Comparison of ENCODE assay signal across 17 mouse cellular contexts in the genomic region with DNA sequence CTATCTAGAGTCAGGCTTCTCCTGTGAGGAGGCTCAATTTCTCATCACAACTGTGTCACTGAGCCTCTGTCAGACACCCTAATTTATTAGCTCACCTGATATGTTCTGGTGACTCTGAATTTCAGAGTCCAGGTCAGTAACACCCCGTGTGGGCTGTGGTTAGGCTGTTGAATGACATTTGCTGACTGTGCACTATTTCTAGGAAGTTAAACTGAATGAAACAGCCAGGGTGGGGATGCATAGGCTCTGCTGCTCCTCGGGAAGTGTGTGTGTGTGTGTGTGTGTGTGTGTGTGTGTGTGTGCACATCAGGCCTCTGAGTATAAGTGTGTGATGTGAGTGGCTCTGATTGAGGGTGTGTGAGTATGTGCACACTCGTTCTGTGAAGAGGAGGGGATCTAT. TPM values are rescaled to one million over a fixed set of nuclear protein-coding genes. Genes with fewer than 3 reads are reported as not detected.
DNase-seq lines count a peak whose midpoint lies in the region; ATAC-seq and TF ChIP-seq lines count a peak whose summit lies in the region.
"Had no signal": no experiment of that assay in that cellular context is flagged by ENCODE, and none has a peak within 500 bp of the region (broad histone marks: within the 10 kb centered on the region; RNA-seq: fewer than 3 reads in every experiment).

No protein-coding gene starts in this region.

- H3K27me3 ChIP-seq in kidney, embryonic 16.5 days (ENCODE audit: insufficient read depth, low read length): no peaks in the 10 kb centered on the region
- H3K27me3 ChIP-seq in myocyte (ENCODE audit: control insufficient read depth, insufficient read depth, insufficient read length): peaks cover 11% of the 10 kb centered on the region
- H3K27me3 ChIP-seq: embryonic facial prominence, embryonic 13.5 days; forebrain, embryonic 12.5 days; heart, embryonic 13.5 days had no signal

- 24% methylated on average over 3 of the region's 3 CpGs for WGBS in kidney, embryonic 16.5 days

- no peak overlapping the region for H3K4me3 ChIP-seq in kidney, embryonic 16.5 days (ENCODE audit: low read length)
- H3K4me3 ChIP-seq in ES-E14 (ENCODE audit: insufficient read depth in 1 of 2, low read depth in 1 of 2, low read length in 2 of 2, poor library complexity in 1 of 2, severe bottlenecking in 1 of 2) (no peak overlapping the region), myocyte (no peak overlapping the region)
- H3K4me3 ChIP-seq: embryonic facial prominence, embryonic 13.5 days; forebrain, embryonic 12.5 days; heart, embryonic 13.5 days; hindbrain, embryonic 12.5 days; liver, embryonic 13.5 days had no signal

- in situ Hi-C loops in ES-E14 (cut with MboI; ENCODE audit: low sequenced_read_pairs in 2 of 2, unreplicated experiment in 2 of 2): no loop called here

- H3ac ChIP-seq in myocyte (ENCODE audit: control insufficient read depth, insufficient read length): no peak overlapping the region

- no peaks in the 10 kb centered on the region for H3K9me3 ChIP-seq in kidney, embryonic 16.5 days (ENCODE audit: low read length)
- no peaks in the 10 kb centered on the region for H3K9me3 ChIP-seq in ES-E14 (ENCODE audit: control insufficient read depth, insufficient read depth, low read depth, low read length)
- H3K9me3 ChIP-seq: embryonic facial prominence, embryonic 13.5 days; forebrain, embryonic 12.5 days; heart, embryonic 13.5 days; hindbrain, embryonic 12.5 days; liver, embryonic 13.5 days had no signal

- no peak overlapping the region for H3K4me2 ChIP-seq in kidney, embryonic 16.5 days (replicated peaks; ENCODE audit: low read depth, low read length)
- H3K4me2 ChIP-seq in myocyte (ENCODE audit: low read depth): peak overlapping the region; percentile 58
- H3K4me2 ChIP-seq: embryonic facial prominence, embryonic 13.5 days; forebrain, embryonic 12.5 days; heart, embryonic 13.5 days; hindbrain, embryonic 12.5 days; liver, embryonic 13.5 days had no signal

- no peak overlapping the region for H3K9ac ChIP-seq in kidney, embryonic 16.5 days (replicated peaks; ENCODE audit: low read length)
- no peak overlapping the region for H3K9ac ChIP-seq in ES-E14 (ENCODE audit: insufficient read depth, low read depth, low read length, poor library complexity, severe bottlenecking)
- H3K9ac ChIP-seq: embryonic facial prominence, embryonic 13.5 days; forebrain, embryonic 12.5 days; heart, embryonic 13.5 days; hindbrain, embryonic 12.5 days; liver, embryonic 13.5 days had no signal

- H3K36me3 ChIP-seq in kidney, embryonic 16.5 days (ENCODE audit: insufficient read depth, low read length): no peaks in the 10 kb centered on the region
- H3K36me3 ChIP-seq in ES-E14 (ENCODE audit: control insufficient read depth, insufficient read depth, low read length, poor library complexity, severe bottlenecking) (no peaks in the 10 kb centered on the region), myocyte (ENCODE audit: control insufficient read depth, insufficient read depth) (no peaks in the 10 kb centered on the region)
- H3K36me3 ChIP-seq: embryonic facial prominence, embryonic 13.5 days; forebrain, embryonic 12.5 days; heart, embryonic 13.5 days; hindbrain, embryonic 12.5 days; liver, embryonic 13.5 days had no signal

- H3K79me2 ChIP-seq in myocyte (ENCODE audit: control insufficient read depth, insufficient read depth): no peaks in the 10 kb centered on the region

- intact Hi-C loops in gastrocnemius, postnatal 36 days (cut with DNase I): no loop called here

- DNase-seq in kidney, postnatal 14 days: no peak
- DNase-seq in ES-E14 (ENCODE audit: low read depth, low spot score): no peak
- DNase-seq in adrenal gland, postnatal 14 days: no peak
- no peak for DNase-seq in gastrocnemius, postnatal 36 days
- DNase-seq: adrenal gland, postnatal 36 days; cerebellum, postnatal 14 days; layer of hippocampus, adult 9-11 months; liver, embryonic 13.5 days had no signal

- H3K27ac ChIP-seq in kidney, embryonic 16.5 days (ENCODE audit: low read length): no peak overlapping the region
- H3K27ac ChIP-seq in ES-E14 (ENCODE audit: insufficient read depth, low read depth, low read length, poor library complexity, severe bottlenecking): no peak overlapping the region
- H3K27ac ChIP-seq: embryonic facial prominence, embryonic 13.5 days; forebrain, embryonic 12.5 days; hindbrain, embryonic 12.5 days; kidney, postnatal 0 days; liver, embryonic 13.5 days; macrophage had no signal

- peak; percentile 35; the same call in 1 of the 2 replicates for ATAC-seq in kidney, embryonic 16.5 days (ENCODE audit: low FRiP score, low TSS enrichment)
- ATAC-seq in hematopoietic stem cell, adult 5-6 weeks (replicated peaks in 1 of 2; ENCODE audit: insufficient read depth in 1 of 2, low FRiP score in 2 of 2, low TSS enrichment in 1 of 2, low read depth in 1 of 2, poor library complexity in 2 of 2, severe bottlenecking in 2 of 2): peak; percentile 51 to 61

- H3K4me1 ChIP-seq in kidney, embryonic 16.5 days (ENCODE audit: insufficient read depth, low read length): peaks cover 7% of the 10 kb centered on the region; the same call in 1 of the 2 replicates
- H3K4me1 ChIP-seq in ES-E14 (ENCODE audit: control insufficient read depth in 2 of 2, insufficient read depth in 2 of 2, low read length in 2 of 2, poor library complexity in 1 of 2): no peaks in the 10 kb centered on the region; a peak in 1 of 4 replicates
- H3K4me1 ChIP-seq: forebrain, embryonic 12.5 days; heart, embryonic 13.5 days; liver, embryonic 13.5 days had no signal

- no peak for TF ChIP-seq POLR2A in myocyte (IDR thresholded peaks at IDR 0.05; ENCODE audit: insufficient read length, low read depth)

TF ChIP-seq in ES-E14, 5 proteins besides CTCF, POLR2A, EP300 and RAD21:
- peak; percentile 91 for TF ChIP-seq MAFK (IDR thresholded peaks at IDR 0.05; ENCODE audit: insufficient read depth, low read depth, low read length)
- TF ChIP-seq ZC3H11A (IDR thresholded peaks at IDR 0.05; ENCODE audit: borderline replicate concordance, low read depth, low read length): no peak
- no peak for TF ChIP-seq ZNF384 (IDR thresholded peaks at IDR 0.05; ENCODE audit: low read depth, low read length)
TF ChIP-seq in ES-E14: peak in this region for 1.

TF ChIP-seq in myocyte, 11 proteins besides CTCF, POLR2A, EP300 and RAD21:
- TF ChIP-seq MAX (IDR thresholded peaks at IDR 0.05; ENCODE audit: low read depth): no peak
- TF ChIP-seq REST (IDR thresholded peaks at IDR 0.05; ENCODE audit: insufficient read depth, insufficient read length): no peak
- TF ChIP-seq SRF (IDR thresholded peaks at IDR 0.05; ENCODE audit: control insufficient read depth, insufficient read length, low read depth): no peak
- TF ChIP-seq MYOD1 (IDR thresholded peaks at IDR 0.05; ENCODE audit: control insufficient read depth in 1 of 3, insufficient read length in 2 of 3, low read depth in 2 of 3): no peak
- no peak for TF ChIP-seq TCF12 (IDR thresholded peaks at IDR 0.05; ENCODE audit: insufficient read depth, poor library complexity, severe bottlenecking)
- TF ChIP-seq MYOG (IDR thresholded peaks at IDR 0.05; ENCODE audit: control insufficient read depth in 1 of 3, insufficient read depth in 1 of 3, insufficient read length in 2 of 3, low read depth in 2 of 3): no peak
- no peak for TF ChIP-seq CEBPB (IDR thresholded peaks at IDR 0.05; ENCODE audit: insufficient read depth, poor library complexity, severe bottlenecking)
TF ChIP-seq in myocyte: peak in this region for 0.

RNA-seq across cellular contexts. Expression of a gene that starts 8.6 kb away (rescaled TPM):
- 10.0 and 10.3 TPM in 2 replicates for polyA plus RNA-seq in kidney, embryonic 16.5 days (2015; fragmentation: Nextera tagmentation; extraction: Ambion mirVana)
- 25.6 and 28.2 TPM in 2 replicates for total RNA-seq in ES-E14 (2012; rRNA removed)
- 13.9 and 19.6 TPM in 2 replicates for total RNA-seq in hematopoietic stem cell, adult 5-6 weeks (2017)
- polyA plus RNA-seq in myocyte (2012; fragmentation: generic; extraction: Trizol): 13.3 TPM
- 18.9 and 19.5 TPM in 2 replicates for total RNA-seq in adrenal gland, postnatal 14 days (2021)
- 1 to 10 TPM; 6.0 to 7.6 TPM for total RNA-seq in gastrocnemius, postnatal 36 days (2021)

RNA-seq across cellular contexts. Expression of a gene that starts 14.2 kb away (rescaled TPM):
- polyA plus RNA-seq in kidney, embryonic 16.5 days (2015; fragmentation: Nextera tagmentation; extraction: Ambion mirVana): 18.2 and 18.6 TPM in 2 replicates
- 3.6 and 4.8 TPM in 2 replicates for total RNA-seq in ES-E14 (2012; rRNA removed)
- total RNA-seq in hematopoietic stem cell, adult 5-6 weeks (2017): 12.9 and 14.5 TPM in 2 replicates
- polyA plus RNA-seq in myocyte (2012; fragmentation: generic; extraction: Trizol): 0.73 TPM
- total RNA-seq in adrenal gland, postnatal 14 days (2021): 1.1 and 2.9 TPM in 2 replicates
- under 1 TPM; 0.41 to 0.54 TPM for total RNA-seq in gastrocnemius, postnatal 36 days (2021)
- polyA plus RNA-seq: macrophage had no signal

RNA-seq across cellular contexts. Expression of a gene that starts 29.2 kb away (rescaled TPM):
- polyA plus RNA-seq in kidney, embryonic 16.5 days (2015; fragmentation: Nextera tagmentation; extraction: Ambion mirVana): 16.1 and 17.1 TPM in 2 replicates
- 5.7 and 7.6 TPM in 2 replicates for total RNA-seq in ES-E14 (2012; rRNA removed)
- 11.8 and 17.6 TPM in 2 replicates for total RNA-seq in hematopoietic stem cell, adult 5-6 weeks (2017)
- 5.1 TPM for polyA plus RNA-seq in myocyte (2012; fragmentation: generic; extraction: Trizol)
- 2.8 and 5.4 TPM in 2 replicates for total RNA-seq in adrenal gland, postnatal 14 days (2021)
- 1 to 10 TPM; 2.2 to 3.6 TPM for total RNA-seq in gastrocnemius, postnatal 36 days (2021)
